ENCODE assay signal across 8 mouse cellular contexts in the genomic region with DNA sequence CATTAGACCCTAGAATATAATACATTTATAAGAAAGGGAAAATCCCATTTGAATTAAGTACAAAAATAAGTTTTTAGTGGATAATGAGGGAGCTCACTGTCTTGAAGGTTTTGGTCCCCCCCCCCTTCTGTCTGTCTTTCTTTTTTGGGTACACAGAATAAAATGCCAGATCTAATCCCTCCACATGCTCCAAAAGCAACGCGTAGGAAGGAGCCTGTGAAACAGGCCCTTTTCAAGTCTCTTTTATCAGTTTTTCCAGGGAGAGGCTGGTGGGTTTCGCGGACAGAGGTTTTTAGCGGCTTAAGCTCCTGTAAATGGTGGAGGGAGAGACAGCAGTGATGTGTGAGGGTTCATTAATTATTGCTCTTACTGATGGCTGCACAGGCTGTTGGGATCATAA.
DNase-seq lines count a peak whose midpoint lies in the region; ATAC-seq and TF ChIP-seq lines count a peak whose summit lies in the region.
"Had no signal": no experiment of that assay in that cellular context is flagged by ENCODE, and none has a peak within 500 bp of the region (broad histone marks: within the 10 kb centered on the region; RNA-seq: fewer than 3 reads in every experiment).

No protein-coding gene starts in this region.

- no peak for ATAC-seq in kidney, postnatal 0 days (replicated peaks; ENCODE audit: low FRiP score, low read depth)
- no peak for ATAC-seq in embryonic facial prominence, embryonic 15.5 days (ENCODE audit: insufficient number of reproducible peaks, low FRiP score, low TSS enrichment, low read depth)
- no peak for ATAC-seq in forebrain, postnatal 0 days
- peak; percentile 2; the same call in 1 of the 2 replicates for ATAC-seq in midbrain, embryonic 15.5 days (replicated peaks)
- ATAC-seq in lung, postnatal 0 days = no peak
- ATAC-seq: liver, embryonic 12.5 days had no signal

- no peak for TF ChIP-seq CTCF in kidney, postnatal 0 days (IDR thresholded peaks at IDR 0.05; ENCODE audit: low read depth)
- no peak for TF ChIP-seq CTCF in forebrain, postnatal 0 days (IDR thresholded peaks at IDR 0.05; ENCODE audit: low read depth)
- TF ChIP-seq CTCF in lung, postnatal 0 days (IDR thresholded peaks at IDR 0.05) = no peak

- TF ChIP-seq EP300 in lung, postnatal 0 days (IDR thresholded peaks at IDR 0.05) = no peak

- H3K4me2 ChIP-seq in kidney, postnatal 0 days (ENCODE audit: low read length) = no peak overlapping the region
- H3K4me2 ChIP-seq in embryonic facial prominence, embryonic 15.5 days (replicated peaks) = no peak overlapping the region
- H3K4me2 ChIP-seq in forebrain, postnatal 0 days (ENCODE audit: low read depth) = 0 out of 2 replicates have a peak overlapping the region, but pooled peaks have one; percentile 32
- peak overlapping the region; percentile 23; the same call in 1 of the 2 replicates for H3K4me2 ChIP-seq in midbrain, embryonic 15.5 days
- H3K4me2 ChIP-seq in lung, postnatal 0 days (replicated peaks; ENCODE audit: low read depth, low read length) = no peak overlapping the region
- H3K4me2 ChIP-seq: liver, embryonic 12.5 days had no signal

- no peak for DNase-seq in kidney, postnatal 0 days (ENCODE audit: low spot score)
- DNase-seq in kidney, adult 18-20 months = no peak
- DNase-seq in forebrain, postnatal 0 days = peak; percentile 35
- DNase-seq in lung, postnatal 0 days (ENCODE audit: low spot score) = no peak
- no peak for DNase-seq in frontal cortex, postnatal 25 days (ENCODE audit: low spot score in 2 of 2)

- H3K4me1 ChIP-seq in kidney, postnatal 0 days (replicated peaks; ENCODE audit: insufficient read depth, low read length) = peaks cover 33% of the 10 kb centered on the region
- peaks cover 23% of the 10 kb centered on the region for H3K4me1 ChIP-seq in embryonic facial prominence, embryonic 15.5 days
- H3K4me1 ChIP-seq in forebrain, postnatal 0 days (ENCODE audit: insufficient read depth) = peaks cover 25% of the 10 kb centered on the region
- H3K4me1 ChIP-seq in midbrain, embryonic 15.5 days = peaks cover 54% of the 10 kb centered on the region
- H3K4me1 ChIP-seq in lung, postnatal 0 days (ENCODE audit: insufficient read depth, low read depth, low read length) = peaks cover 5% of the 10 kb centered on the region; the same call in 1 of the 2 replicates

- H3K27me3 ChIP-seq in kidney, postnatal 0 days (ENCODE audit: insufficient read depth, low read length) = no peaks in the 10 kb centered on the region
- H3K27me3 ChIP-seq in embryonic facial prominence, embryonic 15.5 days = no peaks in the 10 kb centered on the region
- H3K27me3 ChIP-seq in forebrain, postnatal 0 days (ENCODE audit: insufficient read depth, low read length) = no peaks in the 10 kb centered on the region
- H3K27me3 ChIP-seq in midbrain, embryonic 15.5 days (replicated peaks) = no peaks in the 10 kb centered on the region
- H3K27me3 ChIP-seq in lung, postnatal 0 days (replicated peaks; ENCODE audit: insufficient read depth, low read length) = no peaks in the 10 kb centered on the region
- H3K27me3 ChIP-seq: liver, embryonic 12.5 days had no signal

- H3K36me3 ChIP-seq in kidney, postnatal 0 days (ENCODE audit: insufficient read depth, low read length) = 0 out of 2 replicates have a peak, but pooled peaks cover 2% of the 10 kb centered on the region
- no peaks in the 10 kb centered on the region for H3K36me3 ChIP-seq in embryonic facial prominence, embryonic 15.5 days
- H3K36me3 ChIP-seq in forebrain, postnatal 0 days (ENCODE audit: insufficient read depth) = no peaks in the 10 kb centered on the region
- H3K36me3 ChIP-seq in midbrain, embryonic 15.5 days (replicated peaks) = no peaks in the 10 kb centered on the region
- H3K36me3 ChIP-seq in lung, postnatal 0 days (ENCODE audit: insufficient read depth, low read length) = 0 out of 2 replicates have a peak, but pooled peaks cover 1% of the 10 kb centered on the region

- 0 out of 2 replicates have a peak overlapping the region, but pooled peaks have one; percentile 57 for H3K27ac ChIP-seq in kidney, postnatal 0 days
- peak overlapping the region; percentile 45; the same call in 1 of the 2 replicates for H3K27ac ChIP-seq in embryonic facial prominence, embryonic 15.5 days (replicated peaks)
- H3K27ac ChIP-seq in forebrain, postnatal 0 days (ENCODE audit: low read depth, low read length) = peak overlapping the region; percentile 80
- peak overlapping the region; percentile 83 for H3K27ac ChIP-seq in midbrain, embryonic 15.5 days
- no peak overlapping the region for H3K27ac ChIP-seq in lung, postnatal 0 days (ENCODE audit: low read length)
- H3K27ac ChIP-seq: liver, embryonic 12.5 days had no signal

- H3K9me3 ChIP-seq in kidney, postnatal 0 days (replicated peaks; ENCODE audit: low read length) = no peaks in the 10 kb centered on the region
- H3K9me3 ChIP-seq in embryonic facial prominence, embryonic 15.5 days (replicated peaks) = no peaks in the 10 kb centered on the region
- no peaks in the 10 kb centered on the region for H3K9me3 ChIP-seq in forebrain, postnatal 0 days (ENCODE audit: low read length)
- no peaks in the 10 kb centered on the region for H3K9me3 ChIP-seq in midbrain, embryonic 15.5 days
- H3K9me3 ChIP-seq in lung, postnatal 0 days (ENCODE audit: low read length) = no peaks in the 10 kb centered on the region
- H3K9me3 ChIP-seq: liver, embryonic 12.5 days had no signal

- H3K9ac ChIP-seq in kidney, postnatal 0 days (ENCODE audit: low read depth, low read length) = no peak overlapping the region
- H3K9ac ChIP-seq in embryonic facial prominence, embryonic 15.5 days = no peak overlapping the region
- H3K9ac ChIP-seq in forebrain, postnatal 0 days = 0 out of 2 replicates have a peak overlapping the region, but pooled peaks have one; percentile 4
- no peak overlapping the region for H3K9ac ChIP-seq in midbrain, embryonic 15.5 days
- no peak overlapping the region for H3K9ac ChIP-seq in lung, postnatal 0 days (replicated peaks; ENCODE audit: low read depth)
- H3K9ac ChIP-seq: liver, embryonic 12.5 days had no signal

- H3K4me3 ChIP-seq in kidney, postnatal 0 days (replicated peaks; ENCODE audit: low read depth, low read length) = no peak overlapping the region
- H3K4me3 ChIP-seq in embryonic facial prominence, embryonic 15.5 days (replicated peaks) = no peak overlapping the region
- H3K4me3 ChIP-seq in forebrain, postnatal 0 days (ENCODE audit: low read depth, low read length) = no peak overlapping the region
- H3K4me3 ChIP-seq in midbrain, embryonic 15.5 days = no peak overlapping the region
- H3K4me3 ChIP-seq in lung, postnatal 0 days (ENCODE audit: low read depth, low read length) = no peak overlapping the region
- H3K4me3 ChIP-seq: liver, embryonic 12.5 days had no signal

- WGBS in kidney, postnatal 0 days = 50% methylated on average over 5 of the region's 5 CpGs
- 57% methylated on average over 5 of the region's 5 CpGs for WGBS in embryonic facial prominence, embryonic 15.5 days
- 14% methylated on average over 5 of the region's 5 CpGs for WGBS in forebrain, postnatal 0 days
- WGBS in midbrain, embryonic 15.5 days = 15% methylated on average over 5 of the region's 5 CpGs
- 59% methylated on average over 5 of the region's 5 CpGs for WGBS in lung, postnatal 0 days

Comparison
In these comparisons a context has a peak if more than half of its experiments do, and no peak if none do; other contexts are left out.
1. H3K4me2 ChIP-seq: peak in forebrain, postnatal 0 days (single experiment) and midbrain, embryonic 15.5 days (single experiment); none in kidney, postnatal 0 days (single experiment), embryonic facial prominence, embryonic 15.5 days (single experiment) and lung, postnatal 0 days (single experiment).